Mouse (Mus musculus) olfactory bulb, adult 2 months (tissue): Measurements from ENCODE around the gene Fh1. TPM values are rescaled to one million over a fixed set of nuclear protein-coding genes. Genes with fewer than 3 reads are reported as not detected.

Experiments
- H3K27ac ChIP-seq: fragments of 200-500 bp; 2 replicates; pipeline ENCODE4 v1.5.1; 2012; ENCODE audit warnings: low read depth, low read length; ENCODE audit not compliant: insufficient read depth
- H3K4me1 ChIP-seq: fragments of 200-500 bp; 2 replicates; pipeline ENCODE4 v1.6.1; 2012; ENCODE audit warnings: low read length; ENCODE audit not compliant: control insufficient read depth, insufficient read depth
- H3K4me3 ChIP-seq: fragments of 200-500 bp; 2 replicates; pipeline ENCODE4 v1.5.1; 2012; ENCODE audit warnings: mild to moderate bottlenecking, low read depth, low read length, moderate library complexity; ENCODE audit not compliant: insufficient read depth
- CTCF ChIP-seq: fragments of 200-500 bp; IDR thresholded peaks from 2 replicates; pipeline ENCODE4 v1.5.1; 2012; ENCODE audit warnings: low read depth, mild to moderate bottlenecking, low read length, moderate library complexity; ENCODE audit not compliant: insufficient read depth
- POLR2A ChIP-seq: fragments of 200-500 bp; IDR thresholded peaks from 2 replicates; pipeline ENCODE4 v1.6.1; 2012; ENCODE audit warnings: mild to moderate bottlenecking, low read depth, low read length, moderate library complexity; ENCODE audit not compliant: insufficient read depth
- WGBS: fragments of 180-500 bp; shearing (Covaris S2); methylation state at CpG from one replicate; pipeline ENCODE4 v1.1.7; 2018; 5-methylcytosine and 5-hydroxymethylcytosine counted together
- polyA plus RNA-seq: library from polyadenylated mRNA; stranded (reverse); fragments of >200 nt; gene quantifications from 2 replicates; pipeline ENCODE4 v1.2.4, GENCODE M21; 2012; ENCODE audit warnings: low replicate concordance; ENCODE audit not compliant: missing spikeins, insufficient read depth, insufficient read length

Fh1 gene
- polyA plus RNA-seq, 1 experiment = not detected

- 91% methylated on average over 11 of the region's 11 CpGs for WGBS
- TF ChIP-seq CTCF (no peak), POLR2A (no peak)
Measured at GRCm38 (mm10) chr1:175602231-175602630, 23.2 kb downstream of the Fh1 start.

GRCm38 (mm10) chr1:175592832-175593231, 32.6 kb downstream of the Fh1 start:
- TF ChIP-seq CTCF (no peak), POLR2A (no peak)
- Histone ChIP-seq H3K4me1 (no peaks in the 10 kb centered on the region), H3K4me3 (no peak overlapping the region), H3K27ac (no peak overlapping the region)
- WGBS = 92% methylated on average over 1 of the region's 1 CpGs

More at GRCm38 (mm10) chr1:175602231-175602630, 23.2 kb downstream of the Fh1 start:
- Histone ChIP-seq H3K27ac (no peak overlapping the region), H3K4me3 (no peak overlapping the region), H3K4me1 (no peaks in the 10 kb centered on the region)

- 73% methylated on average over 5 of the region's 5 CpGs for WGBS
- no peak overlapping the region for H3K4me3 ChIP-seq
- no peak overlapping the region for H3K27ac ChIP-seq
- no peaks in the 10 kb centered on the region for H3K4me1 ChIP-seq
- TF ChIP-seq CTCF = no peak
- TF ChIP-seq POLR2A = no peak
Measured at GRCm38 (mm10) chr1:175586656-175587055, 38.8 kb downstream of the Fh1 start.

GRCm38 (mm10) chr1:175585267-175585666, 40.2 kb downstream of the Fh1 start:
- Histone ChIP-seq H3K4me3 (no peak overlapping the region), H3K4me1 (no peaks in the 10 kb centered on the region), H3K27ac (no peak overlapping the region)
- 82% methylated on average over 2 of the region's 2 CpGs for WGBS
- no peak for TF ChIP-seq POLR2A
- TF ChIP-seq CTCF = no peak

GRCm38 (mm10) chr1:175582799-175583198, 42.6 kb downstream of the Fh1 start:
- WGBS = 81% methylated on average over 4 of the region's 4 CpGs
- no peak overlapping the region for H3K4me3 ChIP-seq
- H3K4me1 ChIP-seq = no peaks in the 10 kb centered on the region
- H3K27ac ChIP-seq = no peak overlapping the region
- TF ChIP-seq CTCF (no peak), POLR2A (no peak)

GRCm38 (mm10) chr1:175580346-175580745, 45.1 kb downstream of the Fh1 start:
- WGBS = 89% methylated on average over 7 of the region's 7 CpGs
- no peak overlapping the region for H3K27ac ChIP-seq
- no peaks in the 10 kb centered on the region for H3K4me1 ChIP-seq
- no peak overlapping the region for H3K4me3 ChIP-seq
- TF ChIP-seq CTCF (no peak), POLR2A (no peak)

- H3K4me3 ChIP-seq = no peak overlapping the region
- 46% methylated on average over 9 of the region's 9 CpGs for WGBS
- H3K4me1 ChIP-seq = no peaks in the 10 kb centered on the region
- no peak overlapping the region for H3K27ac ChIP-seq
- no peak for TF ChIP-seq CTCF
- no peak for TF ChIP-seq POLR2A
Measured at GRCm38 (mm10) chr1:175579598-175580235, 45.7 kb downstream of the Fh1 start.

GRCm38 (mm10) chr1:175578425-175579096, 46.9 kb downstream of the Fh1 start:
- Histone ChIP-seq H3K27ac (no peak overlapping the region), H3K4me1 (no peaks in the 10 kb centered on the region), H3K4me3 (no peak overlapping the region)
- TF ChIP-seq CTCF (no peak), POLR2A (no peak)
- 86% methylated on average over 2 of the region's 2 CpGs for WGBS

GRCm38 (mm10) chr1:175574129-175574528, 51.3 kb downstream of the Fh1 start:
- Histone ChIP-seq H3K4me1 (no peaks in the 10 kb centered on the region), H3K4me3 (no peak overlapping the region), H3K27ac (no peak overlapping the region)
- TF ChIP-seq CTCF (no peak), POLR2A (no peak)
- 74% methylated on average over 2 of the region's 2 CpGs for WGBS

- 70% methylated on average over 6 of the region's 6 CpGs for WGBS
- H3K27ac ChIP-seq = no peak overlapping the region
- H3K4me3 ChIP-seq = no peak overlapping the region
- H3K4me1 ChIP-seq = no peaks in the 10 kb centered on the region
- TF ChIP-seq POLR2A (no peak), CTCF (no peak)
Measured at GRCm38 (mm10) chr1:175565579-175566103, 59.8 kb downstream of the Fh1 start.
